ENCODE assay signal across 10 mouse cellular contexts in the genomic region with DNA sequence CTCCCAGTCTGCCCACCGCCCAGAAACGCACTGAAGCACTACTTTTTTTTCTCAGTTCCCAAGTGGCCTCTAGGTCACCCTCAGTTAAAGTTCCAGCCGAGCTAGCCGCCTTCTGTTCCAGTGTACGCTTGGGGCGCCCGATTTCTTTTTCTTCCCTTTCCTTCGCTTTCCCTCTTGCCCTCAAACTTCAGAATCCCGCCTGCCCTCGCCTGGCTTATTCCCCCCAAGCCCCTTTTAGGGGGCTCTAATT. TPM values are rescaled to one million over a fixed set of nuclear protein-coding genes. Genes with fewer than 3 reads are reported as not detected.
DNase-seq lines count a peak whose midpoint lies in the region; ATAC-seq and TF ChIP-seq lines count a peak whose summit lies in the region.
"Had no signal": no experiment of that assay in that cellular context is flagged by ENCODE, and none has a peak within 500 bp of the region (broad histone marks: within the 10 kb centered on the region; RNA-seq: fewer than 3 reads in every experiment).

No protein-coding gene starts in this region.

- WGBS in intestine, embryonic 16.5 days, result 13% methylated on average over 10 of the region's 10 CpGs
- WGBS in liver, embryonic 12.5 days (ENCODE audit: insufficient replicate concordance), result under 1% methylated on average over 10 of the region's 10 CpGs
- WGBS in forebrain, embryonic 16.5 days, result under 1% methylated on average over 10 of the region's 10 CpGs

- H3K36me3 ChIP-seq in E14TG2a.4 (ENCODE audit: insufficient read depth, low read length), result no peaks in the 10 kb centered on the region
- no peaks in the 10 kb centered on the region for H3K36me3 ChIP-seq in intestine, embryonic 16.5 days (ENCODE audit: control insufficient read depth, insufficient read depth, low read length)
- no peaks in the 10 kb centered on the region for H3K36me3 ChIP-seq in liver, embryonic 12.5 days
- H3K36me3 ChIP-seq in forebrain, embryonic 16.5 days (ENCODE audit: control insufficient read depth, insufficient read depth), result no peaks in the 10 kb centered on the region

- H3K4me1 ChIP-seq in E14TG2a.4 (replicated peaks; ENCODE audit: low read depth, low read length), result peaks cover 45% of the 10 kb centered on the region
- peaks cover 24% of the 10 kb centered on the region for H3K4me1 ChIP-seq in intestine, embryonic 16.5 days (ENCODE audit: control insufficient read depth, insufficient read depth, low read length)
- H3K4me1 ChIP-seq in liver, embryonic 12.5 days, result peaks cover 8% of the 10 kb centered on the region; the same call in 1 of the 2 replicates
- H3K4me1 ChIP-seq in forebrain, embryonic 16.5 days (replicated peaks; ENCODE audit: control insufficient read depth, insufficient read depth, low read length), result peaks cover 8% of the 10 kb centered on the region

- peak overlapping the region; percentile 81 for H3K9ac ChIP-seq in intestine, embryonic 16.5 days (ENCODE audit: low read depth, low read length)
- peak overlapping the region; percentile 61 for H3K9ac ChIP-seq in liver, embryonic 12.5 days
- H3K9ac ChIP-seq in forebrain, embryonic 16.5 days (replicated peaks; ENCODE audit: low read depth, low read length), result no peak overlapping the region

- no peaks in the 10 kb centered on the region for H3K9me3 ChIP-seq in E14TG2a.4 (ENCODE audit: low read length)
- no peaks in the 10 kb centered on the region for H3K9me3 ChIP-seq in intestine, embryonic 16.5 days (ENCODE audit: control insufficient read depth, low read length)
- no peaks in the 10 kb centered on the region for H3K9me3 ChIP-seq in liver, embryonic 12.5 days (replicated peaks)
- no peaks in the 10 kb centered on the region for H3K9me3 ChIP-seq in forebrain, embryonic 16.5 days (ENCODE audit: control insufficient read depth, low read length)

- peaks cover 100% of the 10 kb centered on the region for H3K27me3 ChIP-seq in E14TG2a.4 (ENCODE audit: insufficient read depth, low read length)
- peaks cover 13% of the 10 kb centered on the region for H3K27me3 ChIP-seq in intestine, embryonic 16.5 days (replicated peaks; ENCODE audit: control insufficient read depth, insufficient read depth, low read length)
- peaks cover 100% of the 10 kb centered on the region for H3K27me3 ChIP-seq in liver, embryonic 12.5 days (replicated peaks)
- peaks cover 94% of the 10 kb centered on the region for H3K27me3 ChIP-seq in forebrain, embryonic 16.5 days (replicated peaks; ENCODE audit: control insufficient read depth, insufficient read depth, low read length)

- TF ChIP-seq CTCF in E14TG2a.4 (conservative IDR thresholded peaks at IDR 0.05; ENCODE audit: low read length), result no peak

- peak overlapping the region; percentile 78 for H3K4me3 ChIP-seq in E14TG2a.4 (replicated peaks; ENCODE audit: low read length)
- peak overlapping the region; percentile 60 for H3K4me3 ChIP-seq in intestine, embryonic 16.5 days (ENCODE audit: low read length)
- peak overlapping the region; percentile 53 for H3K4me3 ChIP-seq in liver, embryonic 12.5 days
- no peak overlapping the region for H3K4me3 ChIP-seq in forebrain, embryonic 16.5 days (replicated peaks; ENCODE audit: low read length)

- peak; percentile 73 for DNase-seq in adrenal gland, adult 2 months
- no peak for DNase-seq in adrenal gland, postnatal 4 days (ENCODE audit: low spot score in 2 of 2)
- DNase-seq in frontal cortex, postnatal 25 days (ENCODE audit: low spot score in 2 of 2), result no peak
- no peak for DNase-seq in spleen, postnatal 4 days (ENCODE audit: low spot score in 2 of 2)
- DNase-seq: midbrain, embryonic 14.5 days had no signal

- no peak for ATAC-seq in intestine, embryonic 16.5 days
- no peak for ATAC-seq in liver, embryonic 12.5 days
- ATAC-seq in forebrain, embryonic 16.5 days, result no peak

- peak overlapping the region; percentile 74 for H3K4me2 ChIP-seq in intestine, embryonic 16.5 days (ENCODE audit: low read depth, low read length)
- H3K4me2 ChIP-seq in liver, embryonic 12.5 days, result peak overlapping the region; percentile 68
- no peak overlapping the region for H3K4me2 ChIP-seq in forebrain, embryonic 16.5 days (ENCODE audit: low read length)

- peak overlapping the region; percentile 65 for H3K27ac ChIP-seq in intestine, embryonic 16.5 days (ENCODE audit: low read length)
- H3K27ac ChIP-seq in liver, embryonic 12.5 days, result no peak overlapping the region
- H3K27ac ChIP-seq in forebrain, embryonic 16.5 days (ENCODE audit: low read length), result no peak overlapping the region

RNA-seq across cellular contexts. Expression of a gene that starts 1.3 kb away (rescaled TPM):
- 10 to 100 TPM; 13.6 to 22.8 TPM for total RNA-seq in adrenal gland, adult 2 months (2021)
- 12.9 and 16.3 TPM in 2 replicates for polyA plus RNA-seq in adrenal gland, adult 2 months (2012; rRNA removed)
- total RNA-seq in adrenal gland, postnatal 4 days (2021), result 10 to 100 TPM; 25.9 TPM
- polyA plus RNA-seq in intestine, embryonic 16.5 days (2015; fragmentation: Nextera tagmentation; extraction: Ambion mirVana), result 15.3 and 15.5 TPM in 2 replicates
- polyA plus RNA-seq in liver, embryonic 12.5 days (2016; fragmentation: Nextera tagmentation; extraction: Ambion mirVana), result 2.1 and 3.1 TPM in 2 replicates
- not detected in 2 replicates for polyA plus RNA-seq in forebrain, embryonic 16.5 days (2015; fragmentation: Nextera tagmentation; extraction: Ambion mirVana)
- polyA plus RNA-seq: cortical plate, adult 2 months; midbrain, embryonic 14.5 days had no signal

RNA-seq across cellular contexts. Expression of a gene that starts 5.5 kb away (rescaled TPM):
- total RNA-seq in adrenal gland, adult 2 months (2021), result 1 to 10 TPM; 1.9 to 4.5 TPM
- 3.6 and 3.8 TPM in 2 replicates for polyA plus RNA-seq in adrenal gland, adult 2 months (2012; rRNA removed)
- 10 to 100 TPM in 1 of 2 experiments, 1 to 10 TPM in 1; 6.7 to 10.6 TPM for total RNA-seq in adrenal gland, postnatal 4 days (2021)
- 1.2 and 1.4 TPM in 2 replicates for polyA plus RNA-seq in intestine, embryonic 16.5 days (2015; fragmentation: Nextera tagmentation; extraction: Ambion mirVana)
- polyA plus RNA-seq in liver, embryonic 12.5 days (2016; fragmentation: Nextera tagmentation; extraction: Ambion mirVana), result 0.14 and 0.20 TPM in 2 replicates
- polyA plus RNA-seq in forebrain, embryonic 16.5 days (2015; fragmentation: Nextera tagmentation; extraction: Ambion mirVana), result not detected in 2 replicates
- polyA plus RNA-seq: cortical plate, adult 2 months; midbrain, embryonic 14.5 days had no signal

RNA-seq across cellular contexts. Expression of a gene that starts 10.1 kb away (rescaled TPM):
- total RNA-seq in adrenal gland, adult 2 months (2021), result 1 to 10 TPM; 2.7 to 5.4 TPM
- 6.8 and 8.1 TPM in 2 replicates for polyA plus RNA-seq in adrenal gland, adult 2 months (2012; rRNA removed)
- 10 to 100 TPM; 13.3 to 15.6 TPM for total RNA-seq in adrenal gland, postnatal 4 days (2021)
- polyA plus RNA-seq in intestine, embryonic 16.5 days (2015; fragmentation: Nextera tagmentation; extraction: Ambion mirVana), result 5.2 and 5.9 TPM in 2 replicates
- polyA plus RNA-seq in liver, embryonic 12.5 days (2016; fragmentation: Nextera tagmentation; extraction: Ambion mirVana), result 0.97 and 1.2 TPM in 2 replicates
- not detected in 2 replicates for polyA plus RNA-seq in forebrain, embryonic 16.5 days (2015; fragmentation: Nextera tagmentation; extraction: Ambion mirVana)
- polyA plus RNA-seq: cortical plate, adult 2 months; midbrain, embryonic 14.5 days had no signal

RNA-seq across cellular contexts. Expression of a gene that starts 10.1 kb away (rescaled TPM):
- total RNA-seq in adrenal gland, adult 2 months (2021), result 1 to 10 TPM in 1 of 2 experiments, not detected in 1; 1.0 TPM
- 1.9 and 2.5 TPM in 2 replicates for polyA plus RNA-seq in adrenal gland, adult 2 months (2012; rRNA removed)
- 1 to 10 TPM; 2.3 to 4.1 TPM for total RNA-seq in adrenal gland, postnatal 4 days (2021)
- not detected in 2 replicates for polyA plus RNA-seq in intestine, embryonic 16.5 days (2015; fragmentation: Nextera tagmentation; extraction: Ambion mirVana)
- not detected in 2 replicates for polyA plus RNA-seq in liver, embryonic 12.5 days (2016; fragmentation: Nextera tagmentation; extraction: Ambion mirVana)
- polyA plus RNA-seq in forebrain, embryonic 16.5 days (2015; fragmentation: Nextera tagmentation; extraction: Ambion mirVana), result not detected in 2 replicates
- polyA plus RNA-seq: cortical plate, adult 2 months; midbrain, embryonic 14.5 days had no signal

RNA-seq across cellular contexts. Expression of a gene that starts 11.5 kb away (rescaled TPM):
- 1 to 10 TPM; 2.2 to 6.3 TPM for total RNA-seq in adrenal gland, adult 2 months (2021)
- 0.99 and 4.0 TPM in 2 replicates for polyA plus RNA-seq in adrenal gland, adult 2 months (2012; rRNA removed)
- 1 to 10 TPM; 6.5 to 7.3 TPM for total RNA-seq in adrenal gland, postnatal 4 days (2021)
- 1.7 and 2.4 TPM in 2 replicates for polyA plus RNA-seq in intestine, embryonic 16.5 days (2015; fragmentation: Nextera tagmentation; extraction: Ambion mirVana)
- polyA plus RNA-seq in liver, embryonic 12.5 days (2016; fragmentation: Nextera tagmentation; extraction: Ambion mirVana), result 0.79 and 0.92 TPM in 2 replicates
- not detected in 2 replicates for polyA plus RNA-seq in forebrain, embryonic 16.5 days (2015; fragmentation: Nextera tagmentation; extraction: Ambion mirVana)
- polyA plus RNA-seq: cortical plate, adult 2 months; midbrain, embryonic 14.5 days had no signal
